Comparison of ENCODE assay signal across 13 mouse cellular contexts in the genomic region with DNA sequence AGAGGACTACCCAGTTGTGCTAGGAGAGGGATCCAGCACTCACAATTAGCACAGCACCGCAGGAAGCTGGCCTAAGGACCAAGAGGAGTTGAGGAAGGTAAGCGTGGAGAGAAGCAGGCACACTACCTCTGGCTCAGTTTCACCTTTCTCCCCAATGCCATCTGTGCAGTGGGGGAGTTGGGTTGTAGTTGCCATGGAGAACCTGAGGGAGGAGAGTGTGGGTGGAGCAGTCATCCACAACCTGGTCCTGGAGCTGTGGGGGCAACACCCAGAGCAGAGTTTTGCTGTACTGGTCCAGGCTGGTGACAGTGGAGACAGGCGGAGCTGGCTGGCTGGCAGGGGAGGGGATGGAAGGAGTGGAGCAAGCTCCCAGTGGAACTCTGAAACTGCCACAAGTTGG. TPM values are rescaled to one million over a fixed set of nuclear protein-coding genes. Genes with fewer than 3 reads are reported as not detected.
DNase-seq lines count a peak whose midpoint lies in the region; ATAC-seq and TF ChIP-seq lines count a peak whose summit lies in the region.
"Had no signal": no experiment of that assay in that cellular context is flagged by ENCODE, and none has a peak within 500 bp of the region (broad histone marks: within the 10 kb centered on the region; RNA-seq: fewer than 3 reads in every experiment).

No protein-coding gene starts in this region.

- H3K9me3 ChIP-seq in liver, postnatal 0 days (ENCODE audit: low read length): no peaks in the 10 kb centered on the region
- H3K9me3 ChIP-seq: forebrain, embryonic 13.5 days; G1E; liver, embryonic 13.5 days had no signal

- H3K27me3 ChIP-seq in cerebellum, adult 2 months (ENCODE audit: control insufficient read depth, insufficient read depth, low read length): no peaks in the 10 kb centered on the region
- H3K27me3 ChIP-seq in liver, postnatal 0 days (ENCODE audit: insufficient read depth, low read length): no peaks in the 10 kb centered on the region
- H3K27me3 ChIP-seq: forebrain, embryonic 13.5 days; liver, embryonic 13.5 days had no signal

- 0 out of 2 replicates have a peak, but pooled peaks have one; percentile 15 for ATAC-seq in erythroid progenitor cell, adult 5-6 weeks (replicated peaks; ENCODE audit: low FRiP score, poor library complexity, severe bottlenecking)
- ATAC-seq in liver, postnatal 0 days: no peak
- ATAC-seq: forebrain, embryonic 13.5 days had no signal

- H3K4me1 ChIP-seq in cerebellum, adult 2 months (ENCODE audit: control insufficient read depth, insufficient read depth, low read length): peaks cover 27% of the 10 kb centered on the region
- H3K4me1 ChIP-seq in liver, postnatal 0 days (ENCODE audit: insufficient read depth): peaks cover 6% of the 10 kb centered on the region; the same call in 1 of the 2 replicates

- peak; percentile 66 for DNase-seq in cerebellum, adult 11-12 months
- DNase-seq in cerebellum, adult 11 months: no peak
- DNase-seq in layer of hippocampus, adult 2 months (ENCODE audit: low spot score in 2 of 2): peak; percentile 51 to 58
- no peak for DNase-seq in layer of hippocampus, postnatal 10 days (ENCODE audit: low spot score in 2 of 2)
- peak; percentile 53 to 70 for DNase-seq in cerebellum, adult 2 months
- DNase-seq in gastrocnemius, postnatal 25 days: no peak
- no peak for DNase-seq in liver, postnatal 0 days
- DNase-seq: heart, postnatal 4 days; kidney, adult 2 months; liver, embryonic 13.5 days had no signal

- TF ChIP-seq CTCF in layer of hippocampus, adult 2 months (conservative IDR thresholded peaks at IDR 0.05): no peak
- peak; percentile 12; the same call in 1 of the 2 replicates for TF ChIP-seq CTCF in cerebellum, adult 2 months (IDR thresholded peaks at IDR 0.05; ENCODE audit: borderline replicate concordance, insufficient read depth, low read depth, low read length)
- no peak for TF ChIP-seq CTCF in liver, postnatal 0 days (IDR thresholded peaks at IDR 0.05; ENCODE audit: low read depth)

- TF ChIP-seq POLR2A in cerebellum, adult 2 months (IDR thresholded peaks at IDR 0.05; ENCODE audit: borderline replicate concordance, insufficient read depth, low read length): no peak

- H3K9ac ChIP-seq in liver, postnatal 0 days (replicated peaks): no peak overlapping the region
- H3K9ac ChIP-seq: forebrain, embryonic 13.5 days; liver, embryonic 13.5 days had no signal

- H3K4me3 ChIP-seq in layer of hippocampus, adult 2 months: no peak overlapping the region
- no peak overlapping the region for H3K4me3 ChIP-seq in cerebellum, adult 2 months (replicated peaks; ENCODE audit: insufficient read depth, low read depth, low read length)
- no peak overlapping the region for H3K4me3 ChIP-seq in liver, postnatal 0 days (ENCODE audit: low read depth, low read length)
- H3K4me3 ChIP-seq: forebrain, embryonic 13.5 days; liver, embryonic 13.5 days had no signal

- H3K36me3 ChIP-seq in liver, postnatal 0 days (replicated peaks; ENCODE audit: insufficient read depth, low read length): no peaks in the 10 kb centered on the region
- H3K36me3 ChIP-seq: liver, embryonic 13.5 days had no signal

- 26% methylated on average over 3 of the region's 3 CpGs for WGBS in cerebellum, adult 2 months
- WGBS in liver, postnatal 0 days (ENCODE audit: insufficient replicate concordance): 69% methylated on average over 3 of the region's 3 CpGs

- TF ChIP-seq EP300 in liver, postnatal 0 days (IDR thresholded peaks at IDR 0.05; ENCODE audit: low read depth): no peak

- H3K4me2 ChIP-seq in liver, postnatal 0 days (ENCODE audit: low read depth, low read length): no peak overlapping the region
- H3K4me2 ChIP-seq: forebrain, embryonic 13.5 days; liver, embryonic 13.5 days had no signal

- H3K27ac ChIP-seq in layer of hippocampus, adult 2 months: peak overlapping the region; percentile 90
- no peak overlapping the region for H3K27ac ChIP-seq in cerebellum, adult 2 months (ENCODE audit: insufficient read depth, low read length)
- H3K27ac ChIP-seq in liver, postnatal 0 days (ENCODE audit: low read depth): no peak overlapping the region
- H3K27ac ChIP-seq: forebrain, embryonic 13.5 days; liver, embryonic 13.5 days had no signal

RNA-seq across cellular contexts. Expression of a gene that starts 22.2 kb away (rescaled TPM):
- 10 to 100 TPM; 91.7 to 99.3 TPM for total RNA-seq in layer of hippocampus, adult 2 months (2021)
- total RNA-seq in layer of hippocampus, postnatal 10 days (2021): 10 to 100 TPM; 69.9 to 76.1 TPM
- 29.0 and 30.7 TPM in 2 replicates for polyA plus RNA-seq in cerebellum, adult 2 months (2012; rRNA removed)
- 0.84 and 1.1 TPM in 2 replicates for total RNA-seq in erythroid progenitor cell, adult 5-6 weeks (2015; ENCODE audit: low replicate concordance)
- 0.13 and 0.76 TPM in 2 replicates for total RNA-seq in erythroid progenitor cell, adult 5-6 weeks (2017; ENCODE audit: low replicate concordance)
- 1 to 10 TPM; 1.4 to 2.0 TPM for total RNA-seq in gastrocnemius, postnatal 25 days (2021)
- 0.79 and 0.87 TPM in 2 replicates for polyA plus RNA-seq in liver, postnatal 0 days (2015; fragmentation: Nextera tagmentation; extraction: Ambion mirVana)

RNA-seq across cellular contexts. Expression of a gene that starts 23.2 kb away (rescaled TPM):
- 10 to 100 TPM; 32.0 to 36.8 TPM for total RNA-seq in layer of hippocampus, adult 2 months (2021)
- total RNA-seq in layer of hippocampus, postnatal 10 days (2021): 10 to 100 TPM; 40.1 to 43.2 TPM
- 16.1 and 17.4 TPM in 2 replicates for polyA plus RNA-seq in cerebellum, adult 2 months (2012; rRNA removed)
- 4.7 and 11.7 TPM in 2 replicates for total RNA-seq in erythroid progenitor cell, adult 5-6 weeks (2015; ENCODE audit: low replicate concordance)
- total RNA-seq in erythroid progenitor cell, adult 5-6 weeks (2017; ENCODE audit: low replicate concordance): 8.1 and 11.7 TPM in 2 replicates
- 10 to 100 TPM; 19.0 to 22.7 TPM for total RNA-seq in gastrocnemius, postnatal 25 days (2021)
- polyA plus RNA-seq in liver, postnatal 0 days (2015; fragmentation: Nextera tagmentation; extraction: Ambion mirVana): 13.4 and 14.7 TPM in 2 replicates

RNA-seq across cellular contexts. Expression of a gene that starts 43.9 kb away (rescaled TPM):
- 10 to 100 TPM; 31.3 to 32.8 TPM for total RNA-seq in layer of hippocampus, adult 2 months (2021)
- 10 to 100 TPM; 31.9 to 34.6 TPM for total RNA-seq in layer of hippocampus, postnatal 10 days (2021)
- polyA plus RNA-seq in cerebellum, adult 2 months (2012; rRNA removed): 17.9 and 18.0 TPM in 2 replicates
- total RNA-seq in erythroid progenitor cell, adult 5-6 weeks (2015; ENCODE audit: low replicate concordance): 3.8 and 5.4 TPM in 2 replicates
- total RNA-seq in erythroid progenitor cell, adult 5-6 weeks (2017; ENCODE audit: low replicate concordance): 1.4 and 3.5 TPM in 2 replicates
- total RNA-seq in gastrocnemius, postnatal 25 days (2021): 1 to 10 TPM; 5.3 to 5.6 TPM
- polyA plus RNA-seq in liver, postnatal 0 days (2015; fragmentation: Nextera tagmentation; extraction: Ambion mirVana): 1.3 and 1.4 TPM in 2 replicates

RNA-seq across cellular contexts. Expression of a gene that starts 51.0 kb away (rescaled TPM):
- 10 to 100 TPM; 31.9 to 34.7 TPM for total RNA-seq in layer of hippocampus, adult 2 months (2021)
- total RNA-seq in layer of hippocampus, postnatal 10 days (2021): 10 to 100 TPM; 24.0 to 27.0 TPM
- polyA plus RNA-seq in cerebellum, adult 2 months (2012; rRNA removed): 31.1 and 31.6 TPM in 2 replicates
- 49.9 and 53.7 TPM in 2 replicates for total RNA-seq in erythroid progenitor cell, adult 5-6 weeks (2015; ENCODE audit: low replicate concordance)
- total RNA-seq in erythroid progenitor cell, adult 5-6 weeks (2017; ENCODE audit: low replicate concordance): 91.4 and 96.3 TPM in 2 replicates
- total RNA-seq in gastrocnemius, postnatal 25 days (2021): 10 to 100 TPM in 1 of 2 experiments, 1 to 10 TPM in 1; 9.4 to 10.1 TPM
- polyA plus RNA-seq in liver, postnatal 0 days (2015; fragmentation: Nextera tagmentation; extraction: Ambion mirVana): 4.7 TPM in 2 replicates

RNA-seq across cellular contexts. Expression of a gene that starts 51.1 kb away (rescaled TPM):
- total RNA-seq in layer of hippocampus, adult 2 months (2021): 10 to 100 TPM; 85.2 to 96.3 TPM
- 100 to 1,000 TPM in 1 of 2 experiments, 10 to 100 TPM in 1; 87.4 to 104 TPM for total RNA-seq in layer of hippocampus, postnatal 10 days (2021)
- polyA plus RNA-seq in cerebellum, adult 2 months (2012; rRNA removed): 36.5 and 37.8 TPM in 2 replicates
- 7.9 and 18.0 TPM in 2 replicates for total RNA-seq in erythroid progenitor cell, adult 5-6 weeks (2015; ENCODE audit: low replicate concordance)
- 4.7 and 6.4 TPM in 2 replicates for total RNA-seq in erythroid progenitor cell, adult 5-6 weeks (2017; ENCODE audit: low replicate concordance)
- total RNA-seq in gastrocnemius, postnatal 25 days (2021): 10 to 100 TPM; 20.1 to 21.9 TPM
- 4.4 and 5.2 TPM in 2 replicates for polyA plus RNA-seq in liver, postnatal 0 days (2015; fragmentation: Nextera tagmentation; extraction: Ambion mirVana)

Comparison
In these comparisons a context has a peak if more than half of its experiments do, and no peak if none do; other contexts are left out.
1. DNase-seq: peak in cerebellum, adult 11-12 months (single experiment), layer of hippocampus, adult 2 months (2 of 2) and cerebellum, adult 2 months (2 of 2); none in cerebellum, adult 11 months (single experiment), layer of hippocampus, postnatal 10 days (0 of 2), gastrocnemius, postnatal 25 days (single experiment) and liver, postnatal 0 days (single experiment).
2. RNA of a gene that starts 22.2 kb away (total RNA-seq): 91.7 to 99.3 TPM in layer of hippocampus, adult 2 months and 69.9 to 76.1 TPM in layer of hippocampus, postnatal 10 days; 1.4 to 2.0 TPM in gastrocnemius, postnatal 25 days and 0.13 to 1.1 TPM in erythroid progenitor cell, adult 5-6 weeks; every median in the first group is over 10 times any median in the second.
3. RNA of a gene that starts 43.9 kb away (total RNA-seq): 31.9 to 34.6 TPM in layer of hippocampus, postnatal 10 days and 31.3 to 32.8 TPM in layer of hippocampus, adult 2 months; 5.3 to 5.6 TPM in gastrocnemius, postnatal 25 days and 1.4 to 5.4 TPM in erythroid progenitor cell, adult 5-6 weeks; every median in the first group is over 4 times any median in the second.